Mouse (Mus musculus) stomach, postnatal 0 days (tissue): ENCODE data around the gene Ncstn. TPM values are rescaled to one million over a fixed set of nuclear protein-coding genes. Genes with fewer than 3 reads are reported as not detected.

Experiments
- ATAC-seq: fragments of 200-750 bp; cut with Nextera tagmentation; 2 replicates; pipeline ENCODE4 v1.8.0; 2017; ENCODE audit not compliant: low FRiP score, low TSS enrichment
- DNase-seq: peaks from one replicate; pipeline ENCODE4 v3.0.0-alpha.2; 2016; ENCODE audit warnings: low spot score
- H3K27ac ChIP-seq: fragments of 300-500 bp; sonication (generic); replicated peaks from 2 replicates; pipeline ENCODE4 v1.5.1; 2014; ENCODE audit warnings: mild to moderate bottlenecking, control low read depth
- H3K27me3 ChIP-seq: fragments of 300-500 bp; sonication (generic); 2 replicates; pipeline ENCODE4 v1.6.1; 2014; ENCODE audit warnings: low read length; ENCODE audit not compliant: control insufficient read depth, insufficient read depth
- H3K36me3 ChIP-seq: fragments of 300-500 bp; sonication (generic); 2 replicates; pipeline ENCODE4 v1.6.1; 2014; ENCODE audit warnings: low read length, mixed read lengths; ENCODE audit not compliant: control insufficient read depth, insufficient read depth
- H3K4me1 ChIP-seq: fragments of 300-500 bp; sonication (generic); replicated peaks from 2 replicates; pipeline ENCODE4 v1.6.1; 2014; ENCODE audit warnings: antibody characterized with exemption; ENCODE audit not compliant: control insufficient read depth, insufficient read depth
- H3K4me2 ChIP-seq: fragments of 300-500 bp; sonication (generic); replicated peaks from 2 replicates; pipeline ENCODE4 v1.6.1; 2014; ENCODE audit warnings: low read depth, mild to moderate bottlenecking, control low read depth, moderate library complexity
- H3K4me3 ChIP-seq: fragments of 300-500 bp; sonication (generic); 2 replicates; pipeline ENCODE4 v1.5.1; 2014; ENCODE audit warnings: low read depth, low read length, control low read depth
- H3K9ac ChIP-seq: fragments of 300-500 bp; sonication (generic); 2 replicates; pipeline ENCODE4 v1.6.1; 2014; ENCODE audit warnings: mild to moderate bottlenecking, low read length, control low read depth, mixed read lengths
- H3K9me3 ChIP-seq: fragments of 300-500 bp; sonication (generic); 2 replicates; pipeline ENCODE4 v1.6.1; 2016; ENCODE audit warnings: low read length; ENCODE audit not compliant: control insufficient read depth
- CTCF ChIP-seq: IDR thresholded peaks from 2 replicates; pipeline ENCODE4 v1.5.1; 2016; ENCODE audit warnings: antibody characterized with exemption, low read depth, mild to moderate bottlenecking, moderate library complexity
- EP300 ChIP-seq: optimal IDR thresholded peaks from 2 replicates; pipeline ENCODE3; 2016; ENCODE audit warnings: antibody characterized with exemption
- WGBS: fragments of 180-500 bp; shearing (Covaris S2); extraction: QIAGEN DNeasy Blood & Tissue Kit; methylation state at CpG from one replicate; pipeline ENCODE4 v1.1.7; 2014; 5-methylcytosine and 5-hydroxymethylcytosine counted together
- polyA plus RNA-seq: library from polyadenylated mRNA; unstranded; fragments of >200 nt; fragmentation: Nextera tagmentation; extraction: Ambion mirVana; gene quantifications from 2 replicates; pipeline ENCODE4 v1.2.1, GENCODE M21; 2015

The Ncstn gene
- polyA plus RNA-seq, 1 experiment from 2014 or later = 79.3 TPM

GRCm38 (mm10) chr1:172126376-172127347 is 44.1 kb upstream of the Ncstn start, which contains the start of gene Pex19:
Gene Pex19 (plus strand): TSS chr1:172126755.
- peaks cover 11% of the 10 kb centered on the region for H3K36me3 ChIP-seq
- 1% methylated on average over 42 of the region's 42 CpGs for WGBS
- TF ChIP-seq EP300 (no peak), CTCF (no peak)

GRCm38 (mm10) chr1:172124572-172124971 is 42.0 kb upstream of the Ncstn start:
- DNase-seq = no peak
- no peak overlapping the region for H3K27ac ChIP-seq
- H3K36me3 ChIP-seq = peaks cover 22% of the 10 kb centered on the region
- TF ChIP-seq CTCF (no peak), EP300 (no peak)
- H3K4me2 ChIP-seq = no peak overlapping the region
- no peak overlapping the region for H3K9ac ChIP-seq
- WGBS = 79% methylated on average over 6 of the region's 6 CpGs
- no peaks in the 10 kb centered on the region for H3K9me3 ChIP-seq
- H3K4me3 ChIP-seq = no peak overlapping the region
- no peaks in the 10 kb centered on the region for H3K27me3 ChIP-seq
- no peak for ATAC-seq
- peaks cover 6% of the 10 kb centered on the region; the same call in 1 of the 2 replicates for H3K4me1 ChIP-seq

More at GRCm38 (mm10) chr1:172126376-172127347, 44.1 kb upstream of the Ncstn start, which contains the start of gene Pex19:
- H3K27ac ChIP-seq = peak within 1 kb of the TSS; percentile 81
- H3K4me2 ChIP-seq = peak within 1 kb of the TSS; percentile 78
- H3K27me3 ChIP-seq = no peaks in the 10 kb centered on the region
- ATAC-seq = peak; percentile 93
- no peaks in the 10 kb centered on the region for H3K9me3 ChIP-seq
- peak; percentile 95 for DNase-seq
- H3K4me3 ChIP-seq = peak within 1 kb of the TSS; percentile 86
- H3K9ac ChIP-seq = peak within 1 kb of the TSS; percentile 93
- peaks cover 6% of the 10 kb centered on the region; the same call in 1 of the 2 replicates for H3K4me1 ChIP-seq

- no peaks in the 10 kb centered on the region for H3K9me3 ChIP-seq
- WGBS = 69% methylated on average over 2 of the region's 2 CpGs
- no peak overlapping the region for H3K4me3 ChIP-seq
- peaks cover 31% of the 10 kb centered on the region for H3K36me3 ChIP-seq
- no peaks in the 10 kb centered on the region for H3K27me3 ChIP-seq
- TF ChIP-seq CTCF (no peak), EP300 (no peak)
- no peak overlapping the region for H3K27ac ChIP-seq
- DNase-seq (no peak), ATAC-seq (no peak)
- no peak overlapping the region for H3K4me2 ChIP-seq
- no peak overlapping the region for H3K9ac ChIP-seq
- H3K4me1 ChIP-seq = peaks cover 5% of the 10 kb centered on the region; the same call in 1 of the 2 replicates
Measured at GRCm38 (mm10) chr1:172122671-172123070, 40.1 kb upstream of the Ncstn start.

GRCm38 (mm10) chr1:172119720-172120119 is 37.1 kb upstream of the Ncstn start:
- Histone ChIP-seq H3K9ac (no peak overlapping the region), H3K27ac (no peak overlapping the region), H3K9me3 (no peaks in the 10 kb centered on the region), H3K27me3 (no peaks in the 10 kb centered on the region), H3K36me3 (peaks cover 45% of the 10 kb centered on the region), H3K4me1 (no peaks in the 10 kb centered on the region), H3K4me3 (no peak overlapping the region), H3K4me2 (no peak overlapping the region)
- WGBS = 34% methylated on average over 3 of the region's 3 CpGs
- TF ChIP-seq CTCF (peak; percentile 85), EP300 (no peak)
- DNase-seq = peak; percentile 28
- peak; percentile 62; the same call in 1 of the 2 replicates for ATAC-seq

GRCm38 (mm10) chr1:172119100-172119499 is 36.5 kb upstream of the Ncstn start:
- no peak overlapping the region for H3K4me2 ChIP-seq
- peaks cover 51% of the 10 kb centered on the region for H3K36me3 ChIP-seq
- H3K4me3 ChIP-seq = no peak overlapping the region
- H3K9me3 ChIP-seq = no peaks in the 10 kb centered on the region
- no peak for ATAC-seq
- 78% methylated on average over 6 of the region's 6 CpGs for WGBS
- DNase-seq = no peak
- H3K27me3 ChIP-seq = no peaks in the 10 kb centered on the region
- TF ChIP-seq CTCF (no peak), EP300 (no peak)
- H3K9ac ChIP-seq = no peak overlapping the region
- no peak overlapping the region for H3K27ac ChIP-seq
- H3K4me1 ChIP-seq = no peaks in the 10 kb centered on the region

GRCm38 (mm10) chr1:172116948-172117347 is 34.4 kb upstream of the Ncstn start:
- H3K4me2 ChIP-seq = no peak overlapping the region
- 93% methylated on average over 5 of the region's 5 CpGs for WGBS
- H3K4me1 ChIP-seq = no peaks in the 10 kb centered on the region
- no peak for DNase-seq
- no peak overlapping the region for H3K27ac ChIP-seq
- H3K27me3 ChIP-seq = no peaks in the 10 kb centered on the region
- peaks cover 60% of the 10 kb centered on the region for H3K36me3 ChIP-seq
- no peak overlapping the region for H3K4me3 ChIP-seq
- ATAC-seq = no peak
- H3K9me3 ChIP-seq = no peaks in the 10 kb centered on the region
- TF ChIP-seq EP300 (no peak), CTCF (no peak)
- no peak overlapping the region for H3K9ac ChIP-seq
